Mouse (Mus musculus): ENCODE measurements around the gene Vmn2r34.
"Not testable (repeated sequence)": the region's sequence is repeated elsewhere in the genome, so short reads cannot be mapped to it uniquely, and the experiment has no call there.

Vmn2r34 gene

DNA sequence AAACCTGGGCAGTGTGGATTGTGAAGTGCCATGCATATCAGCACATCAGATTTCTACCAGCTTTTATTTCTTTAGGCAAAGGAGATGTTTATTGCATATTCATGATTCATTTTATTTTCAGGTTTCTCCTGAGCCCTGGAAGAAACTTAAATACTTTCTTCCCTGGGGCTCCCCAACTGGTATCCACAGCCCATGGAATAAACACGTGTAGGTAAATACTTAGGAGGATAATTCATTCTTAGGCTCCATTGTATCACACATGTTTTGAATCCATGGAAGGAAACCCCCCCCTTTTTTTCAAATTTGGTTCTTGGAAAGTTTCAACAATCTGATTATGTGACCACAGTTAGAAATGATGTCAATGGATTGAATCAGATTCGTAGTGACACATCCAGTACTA is at the start of gene Vmn2r34:
Gene Vmn2r34 (minus strand): TSS at position 101 of the 400 bp plus-strand sequence.
- DNase-seq (ENCODE audit: extremely low spot score, low spot score) = not testable (repeated sequence)

- DNase-seq (ENCODE audit: extremely low spot score, low spot score) = not testable (repeated sequence)
Observed at GRCm38 (mm10) chr7:7674032-7674431, 15.3 kb downstream of the Vmn2r34 start.
